In the genomic region with DNA sequence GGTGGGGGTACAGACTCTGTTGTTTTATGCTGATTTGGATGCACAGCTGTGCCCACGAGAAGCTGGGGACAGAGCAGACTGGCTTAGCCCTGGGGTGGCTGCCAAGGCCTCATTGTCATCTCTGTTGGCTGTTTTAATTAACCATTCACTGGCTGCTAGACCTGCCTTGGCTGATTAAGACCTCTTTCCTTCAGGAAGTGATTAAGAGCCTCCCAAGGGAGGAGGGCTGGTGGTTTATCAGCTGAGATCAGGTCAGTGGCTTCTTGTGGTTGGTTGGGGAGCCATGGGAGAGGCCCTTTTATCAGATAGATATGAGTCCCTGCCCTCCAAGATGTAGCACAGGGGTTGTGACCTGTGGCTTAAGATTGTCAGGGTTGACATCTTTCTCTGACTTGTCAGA, we compare ENCODE assay signal across 9 mouse cellular contexts. TPM values are rescaled to one million over a fixed set of nuclear protein-coding genes. Genes with fewer than 3 reads are reported as not detected.
DNase-seq lines count a peak whose midpoint lies in the region; ATAC-seq and TF ChIP-seq lines count a peak whose summit lies in the region.
"Had no signal": no experiment of that assay in that cellular context is flagged by ENCODE, and none has a peak within 500 bp of the region (broad histone marks: within the 10 kb centered on the region; RNA-seq: fewer than 3 reads in every experiment).

No protein-coding gene starts in this region.

- WGBS in lung, postnatal 0 days, result 0% methylated on average over 1 of the region's 1 CpGs
- 0% methylated on average over 1 of the region's 1 CpGs for WGBS in forebrain, embryonic 16.5 days
- 29% methylated on average over 1 of the region's 1 CpGs for WGBS in limb, embryonic 10.5 days

- H3K27ac ChIP-seq in lung, postnatal 0 days (ENCODE audit: low read length), result no peak overlapping the region
- no peak overlapping the region for H3K27ac ChIP-seq in forebrain, embryonic 16.5 days (ENCODE audit: low read length)
- H3K27ac ChIP-seq in limb, embryonic 10.5 days, result 0 out of 2 replicates have a peak overlapping the region, but pooled peaks have one; percentile 14
- H3K27ac ChIP-seq: macrophage had no signal

- ATAC-seq in lung, postnatal 0 days, result no peak
- ATAC-seq in forebrain, embryonic 16.5 days, result peak; percentile 77

- H3K9ac ChIP-seq in lung, postnatal 0 days (replicated peaks; ENCODE audit: low read depth), result no peak overlapping the region
- H3K9ac ChIP-seq in forebrain, embryonic 16.5 days (replicated peaks; ENCODE audit: low read depth, low read length), result no peak overlapping the region

- no peaks in the 10 kb centered on the region for H3K36me3 ChIP-seq in lung, postnatal 0 days (ENCODE audit: insufficient read depth, low read length)
- no peaks in the 10 kb centered on the region for H3K36me3 ChIP-seq in forebrain, embryonic 16.5 days (ENCODE audit: control insufficient read depth, insufficient read depth)
- no peaks in the 10 kb centered on the region for H3K36me3 ChIP-seq in limb, embryonic 10.5 days

- no peak for TF ChIP-seq EP300 in lung, postnatal 0 days (IDR thresholded peaks at IDR 0.05)

- no peaks in the 10 kb centered on the region for H3K4me1 ChIP-seq in lung, postnatal 0 days (ENCODE audit: insufficient read depth, low read depth, low read length)
- H3K4me1 ChIP-seq in forebrain, embryonic 16.5 days (replicated peaks; ENCODE audit: control insufficient read depth, insufficient read depth, low read length), result peaks cover 14% of the 10 kb centered on the region
- H3K4me1 ChIP-seq in limb, embryonic 10.5 days, result peaks cover 10% of the 10 kb centered on the region

- H3K4me3 ChIP-seq in lung, postnatal 0 days (ENCODE audit: low read depth, low read length), result no peak overlapping the region
- no peak overlapping the region for H3K4me3 ChIP-seq in forebrain, embryonic 16.5 days (replicated peaks; ENCODE audit: low read length)
- H3K4me3 ChIP-seq in limb, embryonic 10.5 days, result no peak overlapping the region

- no peak for TF ChIP-seq CTCF in lung, postnatal 0 days (IDR thresholded peaks at IDR 0.05)

- H3K9me3 ChIP-seq in lung, postnatal 0 days (ENCODE audit: low read length), result no peaks in the 10 kb centered on the region
- no peaks in the 10 kb centered on the region for H3K9me3 ChIP-seq in forebrain, embryonic 16.5 days (ENCODE audit: control insufficient read depth, low read length)
- no peaks in the 10 kb centered on the region for H3K9me3 ChIP-seq in limb, embryonic 10.5 days (replicated peaks)

- peak; percentile 10 for DNase-seq in lung, postnatal 10 days
- DNase-seq in lung, postnatal 0 days (ENCODE audit: low spot score), result no peak
- DNase-seq in limb, embryonic 10.5 days (ENCODE audit: low spot score), result no peak
- peak; percentile 80 for DNase-seq in retina, postnatal 1 day
- DNase-seq in thymus, postnatal 25 days, result no peak
- no peak for DNase-seq in T-cell, adult 2 months (ENCODE audit: low spot score)
- DNase-seq in urinary bladder, postnatal 4 days (ENCODE audit: low spot score in 2 of 2), result no peak

- H3K4me2 ChIP-seq in lung, postnatal 0 days (replicated peaks; ENCODE audit: low read depth, low read length), result no peak overlapping the region
- H3K4me2 ChIP-seq in forebrain, embryonic 16.5 days (ENCODE audit: low read length), result no peak overlapping the region

- no peaks in the 10 kb centered on the region for H3K27me3 ChIP-seq in lung, postnatal 0 days (replicated peaks; ENCODE audit: insufficient read depth, low read length)
- no peaks in the 10 kb centered on the region for H3K27me3 ChIP-seq in forebrain, embryonic 16.5 days (replicated peaks; ENCODE audit: control insufficient read depth, insufficient read depth, low read length)
- no peaks in the 10 kb centered on the region for H3K27me3 ChIP-seq in limb, embryonic 10.5 days (ENCODE audit: low read depth, poor library complexity, severe bottlenecking)

RNA-seq across cellular contexts. Expression of gene Snx29, which starts 46.9 kb away (rescaled TPM):
- polyA plus RNA-seq in lung, postnatal 0 days (2015; fragmentation: Nextera tagmentation; extraction: Ambion mirVana), result 10.0 and 10.5 TPM in 2 replicates
- 11.5 and 18.5 TPM in 2 replicates for polyA plus RNA-seq in forebrain, embryonic 16.5 days (2015; fragmentation: Nextera tagmentation; extraction: Ambion mirVana)
- 9.9 and 12.5 TPM in 2 replicates for polyA plus RNA-seq in limb, embryonic 10.5 days (2016; fragmentation: Nextera tagmentation; extraction: Ambion mirVana)

RNA-seq across cellular contexts. Expression of gene Tnfrsf17, which starts 56.0 kb away (rescaled TPM):
- polyA plus RNA-seq in lung, postnatal 0 days (2015; fragmentation: Nextera tagmentation; extraction: Ambion mirVana), result not detected in 2 replicates
- polyA plus RNA-seq in forebrain, embryonic 16.5 days (2015; fragmentation: Nextera tagmentation; extraction: Ambion mirVana), result not detected in 2 replicates
- not detected in 2 replicates for polyA plus RNA-seq in limb, embryonic 10.5 days (2016; fragmentation: Nextera tagmentation; extraction: Ambion mirVana)
- polyA plus RNA-seq: macrophage had no signal

Comparison
In these comparisons a context has a peak if more than half of its experiments do, and no peak if none do; other contexts are left out.
1. DNase-seq: peak in lung, postnatal 10 days (single experiment) and retina, postnatal 1 day (single experiment); none in lung, postnatal 0 days (single experiment), limb, embryonic 10.5 days (single experiment), thymus, postnatal 25 days (single experiment), T-cell, adult 2 months (single experiment) and urinary bladder, postnatal 4 days (0 of 2).